Mouse (Mus musculus) T-helper 2 cell (primary cell): ENCODE measurements around the gene Lrp2.

Experiments
- in situ Hi-C: fragments of 300-600 bp; cut with MboI, MseI; formaldehyde crosslinking; loops from one replicate; pipeline ENCODE4 v1.15.1; 2025; ENCODE audit warnings: high pct_unique_total_duplicates

Gene Lrp2

DNA sequence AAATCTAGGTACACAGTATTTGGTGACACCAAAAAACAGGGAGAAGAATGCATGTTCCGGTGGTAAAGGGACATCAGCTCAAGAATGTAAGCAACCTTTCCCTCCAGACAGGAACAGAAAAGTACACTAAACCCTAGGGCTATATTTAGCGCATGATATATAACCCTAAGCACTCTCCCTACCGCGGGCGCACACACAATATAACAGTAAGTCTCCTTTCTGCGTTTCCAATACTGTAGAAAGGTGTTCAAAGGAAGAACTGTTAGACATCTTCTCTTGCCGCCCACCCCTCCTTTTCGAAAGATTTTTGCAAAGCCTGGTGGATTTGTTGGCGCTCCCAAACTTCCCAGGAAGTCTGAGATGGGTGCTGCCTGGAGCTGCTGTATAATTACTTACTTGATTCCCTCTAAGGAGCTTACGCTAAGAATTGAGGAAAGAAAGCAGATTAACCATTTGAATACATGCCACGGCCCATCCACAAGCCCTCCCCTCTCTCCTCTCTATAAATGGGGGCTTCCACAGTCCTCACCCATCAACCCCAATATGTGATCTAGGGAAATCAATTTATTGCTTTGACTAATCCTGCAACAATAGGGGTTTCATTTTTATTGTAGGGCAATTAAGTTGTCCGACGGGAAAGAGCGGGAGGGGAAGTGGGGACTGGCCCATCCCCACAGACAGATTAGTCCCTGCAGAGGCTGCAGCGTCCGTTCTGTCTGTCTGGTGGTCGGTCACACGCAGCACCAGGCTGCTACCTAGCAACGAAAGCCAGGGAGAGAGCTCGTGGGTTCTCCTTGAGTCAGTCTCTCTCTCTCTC is 1.5 kb downstream of the Lrp2 start:
- in situ Hi-C loops, result loop anchor here (10.0 kb wide), 1 partner anchor 890 kb away; the partner anchor contains the start of gene Sp5

GRCm38 (mm10) chr2:69582861-69583260 is 3.0 kb downstream of the Lrp2 start:
- in situ Hi-C loops, result loop anchor here (10.0 kb wide), 1 partner anchor 892 kb away; the partner anchor contains the start of gene Sp5

- in situ Hi-C loops, result loop anchor here (10.0 kb wide), 1 partner anchor 893 kb away; the partner anchor contains the start of gene Sp5
Measured at GRCm38 (mm10) chr2:69582068-69582467, 3.8 kb downstream of the Lrp2 start.

DNA sequence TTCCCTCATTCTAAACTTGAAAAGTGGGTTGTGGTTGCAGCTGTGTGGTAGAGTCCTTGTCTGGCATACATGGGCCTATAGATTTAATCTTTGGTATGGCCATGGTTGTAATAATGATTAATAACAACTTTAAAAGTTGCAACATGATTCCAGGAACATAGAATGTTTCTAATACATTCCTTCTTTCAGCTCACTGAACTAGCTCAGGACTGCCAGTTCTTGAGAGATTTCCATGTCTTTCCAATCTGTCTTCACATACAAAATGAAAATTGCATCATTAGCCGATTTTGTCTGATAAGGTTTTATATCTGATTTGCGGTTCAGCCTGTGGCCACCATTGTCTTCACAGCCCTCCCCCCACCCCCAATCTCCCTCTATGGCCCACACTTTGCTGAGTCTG is 5.8 kb downstream of the Lrp2 start:
- in situ Hi-C loops, result loop anchor here (10.0 kb wide), 1 partner anchor 895 kb away; the partner anchor contains the start of gene Sp5

DNA sequence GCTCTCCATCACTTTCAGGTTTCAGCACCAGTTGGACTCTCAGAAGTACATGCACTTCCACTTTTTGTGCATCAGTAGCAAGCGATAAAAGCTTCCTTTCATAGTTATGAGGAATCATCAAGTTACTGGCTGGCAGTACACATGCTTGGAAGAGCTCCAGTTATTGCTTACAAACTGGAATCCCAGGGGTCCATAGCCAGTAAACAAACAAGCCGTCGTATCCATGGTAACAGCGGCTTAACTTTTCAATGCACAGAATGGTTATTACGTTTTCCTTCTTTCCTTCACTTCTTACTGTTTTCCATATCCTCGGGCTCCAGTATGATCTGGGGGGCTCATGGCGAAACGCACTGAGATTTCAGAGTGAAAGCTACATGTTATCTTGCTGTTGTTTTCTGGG is 7.7 kb downstream of the Lrp2 start:
- in situ Hi-C loops, result no loop called here

- in situ Hi-C loops, result no loop called here
Measured at GRCm38 (mm10) chr2:69576531-69576930, 9.3 kb downstream of the Lrp2 start.

- in situ Hi-C loops, result loop anchor here (5.0 kb wide), 1 partner anchor 68 kb away; no protein-coding TSS in a partner anchor
Measured at GRCm38 (mm10) chr2:69574934-69575333, 10.9 kb downstream of the Lrp2 start.

DNA sequence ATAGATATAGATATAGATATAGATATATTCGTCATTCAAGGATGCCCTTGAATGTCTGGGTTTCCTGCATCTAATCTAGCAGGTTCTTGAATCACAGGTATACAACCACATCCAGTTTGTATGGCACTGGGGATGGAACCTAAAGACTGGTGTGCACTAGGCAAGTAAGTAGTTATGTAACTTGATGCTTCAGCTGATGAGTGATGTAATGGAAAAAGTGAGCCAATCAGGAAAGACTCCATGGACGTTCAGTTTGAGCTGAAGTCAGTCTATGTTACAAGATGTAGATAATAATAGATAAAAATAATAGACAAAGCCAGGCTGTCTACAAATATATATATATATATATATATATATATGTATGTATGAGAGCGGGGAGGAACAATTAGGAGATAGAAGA is 11.6 kb downstream of the Lrp2 start:
- in situ Hi-C loops, result loop anchor here (5.0 kb wide), 1 partner anchor 67 kb away; no protein-coding TSS in a partner anchor

DNA sequence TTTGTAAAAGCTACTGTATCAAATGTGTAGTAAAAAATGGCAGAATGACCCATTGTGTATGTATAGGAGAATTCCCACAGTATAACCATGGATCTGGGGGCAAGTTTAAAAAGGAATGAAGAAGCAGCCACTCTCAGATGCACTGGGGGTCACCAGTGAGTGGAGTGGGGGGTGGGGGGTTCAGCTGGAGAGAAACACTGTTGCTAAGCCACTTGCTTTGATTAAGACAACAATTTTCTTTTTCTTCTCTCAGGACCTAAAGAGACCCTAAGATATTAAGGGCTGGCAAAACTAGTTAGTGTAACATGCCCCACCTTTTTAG is 12.2 kb downstream of the Lrp2 start:
- in situ Hi-C loops, result loop anchor here (5.0 kb wide), 1 partner anchor 66 kb away; no protein-coding TSS in a partner anchor

DNA sequence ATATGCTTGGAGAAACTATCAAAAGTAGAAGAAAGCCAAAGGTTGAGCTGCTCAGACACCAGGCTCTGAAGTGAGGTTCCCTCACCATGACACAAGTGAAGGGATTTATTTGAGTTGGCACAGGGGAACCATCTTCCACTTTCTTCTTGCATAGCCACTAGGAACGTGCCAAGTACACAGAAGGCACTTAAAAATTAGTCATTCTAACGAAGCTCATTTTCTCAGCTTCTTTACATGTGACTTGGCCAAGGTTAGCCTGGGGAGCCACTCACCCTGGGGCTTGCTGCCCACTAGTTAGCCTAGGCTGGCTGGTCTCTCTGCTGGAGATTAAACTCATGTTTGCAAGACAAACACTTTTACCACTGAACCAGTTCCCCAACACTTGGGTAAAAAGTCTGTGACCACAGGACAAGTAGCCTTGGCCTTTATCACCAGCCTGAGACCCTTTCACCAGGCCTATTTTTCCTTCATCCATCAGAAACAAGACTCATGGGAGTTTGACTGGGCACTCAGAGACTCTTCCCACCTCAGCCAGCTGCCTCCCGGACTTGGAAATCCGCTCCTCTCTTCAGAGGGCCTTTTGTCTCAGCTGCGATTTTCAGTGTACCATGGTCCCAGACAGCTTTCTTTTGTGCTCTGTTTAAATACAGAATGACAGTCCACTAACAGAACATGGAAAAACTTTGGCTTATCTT is 12.7 kb downstream of the Lrp2 start:
- in situ Hi-C loops, result loop anchor here (5.0 kb wide), 1 partner anchor 66 kb away; no protein-coding TSS in a partner anchor

DNA sequence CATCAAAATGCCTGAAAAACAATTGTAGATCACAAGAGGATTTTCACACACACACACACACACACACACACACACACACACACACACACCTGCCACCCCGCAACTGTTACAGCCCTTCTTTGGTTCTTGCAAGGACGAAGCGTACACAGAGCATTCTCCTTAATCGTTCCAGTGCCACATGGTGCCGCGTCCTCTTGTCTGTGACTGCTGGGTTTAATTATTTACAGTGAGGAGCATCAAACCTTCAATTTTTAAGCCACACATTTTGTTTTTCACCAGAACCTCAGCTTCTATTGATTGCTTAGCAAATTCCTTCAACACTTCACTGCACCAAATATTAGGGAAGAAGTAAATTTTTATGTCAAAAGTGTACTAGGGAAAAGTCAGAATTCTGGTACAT is 15.3 kb downstream of the Lrp2 start:
- in situ Hi-C loops, result loop anchor here (5.0 kb wide), 1 partner anchor 63 kb away; no protein-coding TSS in a partner anchor

- in situ Hi-C loops, result no loop called here
Measured at GRCm38 (mm10) chr2:69566281-69566680, 19.6 kb downstream of the Lrp2 start.

- in situ Hi-C loops, result no loop called here
Measured at GRCm38 (mm10) chr2:69563492-69563891, 22.4 kb downstream of the Lrp2 start.

DNA sequence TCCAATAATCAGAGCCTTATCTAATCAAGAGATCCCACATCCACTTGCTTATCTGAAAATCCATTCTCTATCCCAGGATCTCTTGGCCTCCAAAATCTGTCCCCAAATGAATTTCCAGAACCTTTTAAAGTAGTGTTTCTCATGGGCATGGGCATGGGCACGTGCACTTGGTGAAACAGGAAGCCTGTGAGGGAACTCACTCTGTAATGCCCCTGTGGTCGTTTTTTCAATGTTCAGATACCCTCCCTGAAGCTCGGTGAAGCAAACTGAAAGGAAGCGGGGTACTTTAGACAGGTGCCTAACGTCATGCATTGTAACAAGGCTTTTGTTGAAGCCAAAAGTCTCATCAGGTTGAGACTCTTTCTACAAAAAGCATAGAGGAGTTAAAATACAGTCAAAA is 23.1 kb downstream of the Lrp2 start:
- in situ Hi-C loops, result no loop called here

- in situ Hi-C loops, result no loop called here
Measured at GRCm38 (mm10) chr2:69560221-69560620, 25.6 kb downstream of the Lrp2 start.

GRCm38 (mm10) chr2:69559380-69559779 is 26.5 kb downstream of the Lrp2 start:
- in situ Hi-C loops, result no loop called here

- in situ Hi-C loops, result no loop called here
Measured at GRCm38 (mm10) chr2:69556686-69557085, 29.2 kb downstream of the Lrp2 start.

DNA sequence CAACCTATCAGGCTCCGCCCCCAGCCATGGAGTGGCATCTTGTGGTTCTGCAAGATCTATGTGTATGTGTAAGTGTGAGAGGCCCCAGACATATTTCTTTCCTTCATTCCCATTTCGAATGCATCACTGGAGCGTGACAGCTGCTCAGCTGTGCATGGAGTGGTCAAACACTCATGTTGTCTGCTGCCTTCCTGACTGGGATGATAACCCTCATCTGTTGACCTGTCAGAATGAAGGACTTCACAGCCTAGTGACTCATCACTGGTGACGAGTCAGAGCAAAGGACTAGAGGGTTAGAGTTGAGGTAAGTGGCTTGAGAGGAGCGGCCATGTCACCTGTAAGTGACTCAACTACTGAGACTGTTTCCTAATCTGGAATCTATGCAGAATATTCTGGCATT is 34.2 kb downstream of the Lrp2 start:
- in situ Hi-C loops, result no loop called here

DNA sequence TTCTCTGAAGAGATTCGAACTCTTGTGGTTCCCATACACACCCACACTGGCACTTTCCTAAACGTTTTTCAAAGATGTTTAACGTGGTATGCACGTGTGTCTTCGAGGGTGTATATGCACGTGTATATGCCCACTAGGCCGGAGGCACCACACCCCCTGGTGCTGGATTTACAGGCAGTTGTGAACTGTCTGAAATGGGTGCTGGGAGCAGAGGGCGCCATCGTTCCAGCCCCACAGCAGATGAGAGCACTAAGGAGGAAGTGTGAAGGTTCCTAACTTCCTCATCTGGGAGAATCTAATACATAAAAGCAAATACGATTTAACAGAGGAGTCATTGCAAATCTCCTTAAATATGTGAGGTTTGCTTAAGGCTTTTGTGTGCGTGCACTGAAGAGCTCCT is 39.0 kb downstream of the Lrp2 start:
- in situ Hi-C loops, result no loop called here

- in situ Hi-C loops, result no loop called here
Measured at GRCm38 (mm10) chr2:69536018-69536417, 49.8 kb downstream of the Lrp2 start.

GRCm38 (mm10) chr2:69531528-69532055 is 54.3 kb downstream of the Lrp2 start:
- in situ Hi-C loops, result no loop called here
